Mouse (Mus musculus) bone marrow macrophage, adult 2 months (primary cell): ENCODE measurements around the gene Znrd1as.

ENCODE experiments used
- CTCF ChIP-seq: IDR thresholded peaks from 2 replicates; pipeline ENCODE4 v1.5.1; 2012; ENCODE audit warnings: low read depth, mild to moderate bottlenecking, low read length, moderate library complexity
- POLR2A ChIP-seq: IDR thresholded peaks from 2 replicates; pipeline ENCODE4 v1.6.1; 2012; ENCODE audit warnings: mild to moderate bottlenecking, low read depth, low read length, borderline replicate concordance

- TF ChIP-seq CTCF: no peak
- TF ChIP-seq POLR2A: no peak
These were observed 2.7 kb downstream of the Znrd1as start for GRCm38 (mm10) chr17:36961125-36961524.
